Mouse (Mus musculus): Measurements from ENCODE around the gene Igsf21.

The Igsf21 gene

DNA sequence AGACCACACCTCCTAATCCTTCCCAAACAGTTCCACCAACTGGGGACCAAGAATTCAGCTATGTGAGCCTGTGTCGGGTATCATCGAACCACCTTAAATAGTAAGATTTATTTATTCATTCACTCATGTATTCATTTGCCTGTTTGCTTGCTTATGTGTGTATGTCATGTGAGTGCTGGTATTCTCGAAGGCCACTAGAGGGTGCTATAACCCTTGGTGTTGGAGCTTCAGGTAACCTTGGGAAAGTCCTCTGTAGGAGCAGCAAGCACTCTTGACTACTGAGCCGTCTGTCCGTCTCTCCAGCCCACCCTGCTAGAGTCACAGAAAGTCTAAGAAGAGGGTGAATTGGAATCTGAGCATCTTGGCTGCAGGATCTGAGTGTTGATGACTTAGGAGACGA, 103.4 kb downstream of the Igsf21 start:
- no peak for DNase-seq

DNA sequence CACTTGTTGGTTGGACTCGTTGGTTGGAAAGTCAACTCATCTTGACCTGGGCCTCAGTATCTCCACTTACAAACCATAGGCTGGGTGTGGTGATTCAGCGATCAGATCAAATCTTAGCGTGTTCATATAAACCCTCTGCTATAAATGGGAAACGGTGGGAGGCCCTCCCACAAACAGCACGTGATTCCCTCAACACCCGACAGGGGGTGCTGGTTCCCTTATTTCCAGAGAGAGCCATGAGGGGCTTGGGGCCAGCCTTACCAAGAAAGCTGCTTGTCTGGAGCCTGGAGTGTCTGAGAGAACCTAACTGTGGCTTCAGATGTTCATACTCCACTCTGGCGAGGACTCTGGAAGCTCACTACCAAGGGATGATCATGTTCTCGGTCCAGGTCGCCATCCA, 106.1 kb downstream of the Igsf21 start:
- no peak for DNase-seq

DNA sequence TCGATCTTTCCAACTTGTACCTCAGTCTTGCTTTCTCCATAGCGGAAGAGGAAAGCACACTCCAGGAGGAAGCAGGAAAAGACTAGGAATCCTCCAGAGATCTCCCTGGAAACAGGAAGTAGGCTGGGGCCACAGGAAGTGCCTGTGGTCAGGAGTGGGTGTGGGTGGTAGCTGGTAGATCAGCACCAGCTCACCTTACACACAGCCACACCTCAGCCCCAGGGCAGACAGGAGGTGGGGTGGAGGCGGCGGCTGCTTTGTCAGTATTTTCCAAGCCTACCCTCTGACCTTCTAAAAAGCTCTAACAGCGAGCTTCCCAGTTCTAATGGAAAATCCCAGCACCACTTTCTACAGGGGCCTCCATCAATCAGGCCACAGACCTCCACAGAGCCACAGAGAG, 107.7 kb downstream of the Igsf21 start:
- no peak for DNase-seq

DNA sequence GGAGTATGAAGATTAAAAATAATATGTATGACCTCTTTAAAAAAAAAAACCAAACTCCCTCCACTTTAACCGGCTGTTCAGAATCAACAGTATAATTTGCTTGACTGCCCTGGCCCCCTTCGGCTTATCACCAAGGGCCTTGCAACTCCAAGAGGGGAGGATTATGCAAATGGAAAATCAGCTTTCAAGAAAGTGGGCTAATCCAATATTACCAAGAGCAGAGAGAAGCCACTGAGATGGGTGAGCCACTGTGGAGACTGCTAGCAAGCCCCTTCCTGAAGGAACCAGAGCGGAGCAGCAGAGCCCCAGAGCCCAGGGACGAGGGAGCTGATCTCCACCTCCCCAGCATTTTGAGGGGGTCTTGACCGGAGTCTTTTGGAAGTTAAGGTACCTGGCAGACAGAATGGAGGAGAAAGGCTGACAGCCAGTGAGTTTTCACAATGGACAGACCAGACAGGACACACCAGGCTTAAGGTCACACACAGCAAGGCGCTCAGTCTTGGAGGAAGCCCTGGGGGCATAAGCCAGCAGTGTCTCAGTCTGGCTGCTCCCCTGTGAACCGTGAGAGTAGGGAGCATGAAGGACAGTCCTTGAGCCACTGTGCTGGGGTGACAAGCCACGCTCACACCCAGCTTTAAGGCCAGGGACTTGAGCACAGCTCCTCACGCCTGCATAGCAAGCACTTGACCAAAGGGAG, 114.8 kb downstream of the Igsf21 start:
- DNase-seq = no peak

DNA sequence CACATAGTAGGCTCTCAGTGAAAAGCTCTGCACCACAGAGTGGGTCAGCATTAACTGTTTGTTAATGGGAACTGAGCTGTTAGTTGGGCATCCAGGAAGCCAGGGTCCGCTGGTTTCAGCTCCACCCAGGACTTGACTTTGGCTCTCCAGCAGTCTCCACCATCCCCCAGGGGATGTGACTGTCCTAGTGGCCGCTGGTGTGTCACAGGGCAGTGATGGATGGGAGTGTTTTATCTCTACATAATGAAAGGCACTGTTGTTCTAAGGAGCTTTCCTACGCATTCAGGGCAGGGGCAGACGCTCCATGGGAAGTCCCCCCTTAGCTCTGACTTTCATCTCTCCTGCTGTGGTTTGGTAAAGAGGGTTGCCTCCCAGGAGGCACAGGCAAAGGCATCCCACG, 115.4 kb downstream of the Igsf21 start:
- DNase-seq = no peak

DNA sequence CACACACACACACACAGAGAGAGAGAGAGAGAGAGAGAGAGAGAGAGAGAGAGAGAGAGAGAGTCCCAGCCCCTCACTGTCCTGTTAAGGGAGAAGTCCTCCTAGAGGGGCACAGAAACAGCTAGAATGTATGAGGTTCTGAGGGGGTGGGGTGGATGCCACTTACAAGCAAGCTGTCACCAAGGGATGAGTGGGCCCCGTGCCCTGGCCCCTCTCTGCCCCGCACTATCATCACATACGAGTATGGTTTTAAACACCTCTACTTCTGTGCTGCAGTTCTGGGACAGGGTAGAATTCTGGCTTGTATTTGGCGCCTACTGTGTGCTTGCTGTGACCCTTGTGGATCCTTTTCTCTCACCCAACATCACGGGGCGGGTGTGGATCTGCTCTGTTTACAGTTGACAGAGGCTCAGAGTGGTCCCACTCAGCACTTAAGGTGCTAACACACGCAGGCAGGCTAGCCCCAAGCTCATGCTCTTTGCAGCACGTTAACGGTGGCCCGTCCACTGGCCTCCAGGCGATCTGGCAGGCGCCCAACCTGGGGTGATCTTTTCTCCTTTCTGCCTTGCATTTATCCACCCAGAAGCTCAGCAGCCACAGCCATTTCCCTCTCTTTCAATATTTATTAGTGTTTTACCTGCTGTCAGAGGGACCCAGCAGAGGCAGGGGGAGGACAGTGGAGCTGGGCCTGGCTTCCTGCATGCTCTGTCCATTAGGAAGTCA, 116.9 kb downstream of the Igsf21 start:
- no peak for DNase-seq

DNA sequence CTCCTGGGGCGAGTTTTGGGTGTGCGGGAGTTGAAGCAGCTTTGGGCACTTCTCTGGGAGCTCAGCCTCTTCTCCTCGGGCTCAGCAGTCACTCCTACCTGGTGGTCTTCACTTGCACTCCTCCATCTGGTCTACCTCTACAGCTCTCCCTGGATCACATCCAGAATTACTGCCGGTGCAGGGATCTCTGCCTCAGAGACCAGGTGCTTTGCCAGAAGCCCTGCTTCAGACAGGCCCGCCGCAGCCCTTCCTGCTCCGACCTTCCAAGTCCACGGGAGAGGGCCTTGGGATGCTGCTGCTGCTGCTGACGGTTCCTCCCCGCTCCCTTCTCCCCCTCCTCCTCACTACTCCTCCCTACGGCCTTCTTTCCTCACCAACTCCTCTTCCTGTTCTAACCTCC, 118.5 kb downstream of the Igsf21 start:
- no peak for DNase-seq

DNA sequence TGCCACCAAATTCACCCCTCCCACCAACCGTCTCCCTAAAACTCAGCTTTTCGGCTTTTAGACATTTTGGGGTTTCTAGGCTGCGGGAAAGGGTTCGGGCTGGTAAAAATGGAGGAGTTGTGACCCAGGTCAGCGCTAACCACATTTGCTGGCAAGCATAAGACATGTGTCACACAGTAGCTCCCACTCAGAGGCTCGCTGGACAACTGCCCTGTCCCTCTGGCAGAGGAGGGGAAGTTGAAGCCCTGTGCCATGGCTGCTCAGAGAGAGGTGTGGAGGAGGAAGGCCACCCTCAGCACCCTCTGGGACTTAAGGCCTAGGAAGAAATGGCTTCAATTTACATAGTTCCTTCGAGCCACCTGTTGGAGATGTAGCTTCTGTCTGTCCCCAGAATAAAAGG, 120.8 kb downstream of the Igsf21 start:
- DNase-seq = no peak

DNA sequence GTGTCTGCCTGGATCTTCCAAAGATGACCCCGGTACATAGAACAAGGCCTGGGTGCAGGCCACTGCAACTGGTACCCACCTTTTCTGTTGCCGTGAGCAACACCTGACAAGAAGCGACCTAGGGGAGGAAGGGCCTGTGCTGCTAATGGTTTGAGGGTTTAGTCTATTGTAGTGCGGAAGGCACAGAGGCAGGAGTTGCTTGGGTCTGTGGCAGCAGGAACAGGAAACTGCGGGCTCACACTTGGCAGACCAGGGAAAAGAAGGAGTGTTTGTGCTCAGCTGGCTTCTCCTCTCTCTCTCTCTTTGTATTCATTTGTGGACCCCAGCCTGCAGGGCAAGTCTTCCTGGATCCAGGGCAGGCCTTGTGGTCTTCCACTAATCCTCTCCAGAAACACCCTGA, 124.0 kb downstream of the Igsf21 start:
- no peak for DNase-seq

DNA sequence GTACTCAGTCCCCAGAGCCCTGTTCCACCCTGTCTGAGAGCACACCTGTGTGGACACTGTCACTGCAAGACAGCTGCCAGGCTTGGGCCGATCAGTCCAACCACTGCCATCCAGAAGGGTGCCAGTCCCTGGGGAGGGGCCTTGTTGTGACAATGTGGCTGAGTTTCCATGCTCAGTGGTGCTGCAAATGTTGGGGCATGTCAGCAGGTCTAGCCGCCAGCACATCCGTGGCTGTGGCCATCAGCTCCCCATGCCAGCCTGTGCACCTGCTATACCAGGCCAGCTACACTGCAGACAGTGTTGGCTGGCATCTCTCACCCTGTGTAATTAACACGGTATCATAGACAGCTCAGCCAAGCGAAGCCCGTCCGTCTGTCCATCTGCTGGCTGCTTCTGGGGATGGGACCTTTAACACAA, 129.3 kb downstream of the Igsf21 start:
- DNase-seq = peak; percentile 51

DNA sequence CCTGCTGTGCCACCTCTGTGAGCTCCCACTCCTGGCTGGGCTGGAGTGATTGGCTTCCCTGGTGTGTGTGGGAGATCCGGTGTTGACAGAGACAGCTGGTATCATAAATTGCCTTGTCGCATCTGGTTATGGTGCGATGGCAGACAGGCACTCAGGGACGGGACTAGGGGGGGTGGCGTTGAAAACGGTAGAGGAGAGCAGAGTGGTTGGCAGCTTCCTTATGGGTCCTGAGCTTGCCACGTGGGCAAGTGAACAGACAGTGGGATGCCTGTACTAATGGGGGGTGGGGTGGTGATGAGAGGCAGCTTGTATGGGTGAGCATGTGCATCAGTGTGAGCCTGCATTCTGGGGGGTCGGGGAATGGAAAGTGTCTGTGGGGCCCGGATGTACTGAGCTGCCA, 130.8 kb downstream of the Igsf21 start:
- DNase-seq = no peak

DNA sequence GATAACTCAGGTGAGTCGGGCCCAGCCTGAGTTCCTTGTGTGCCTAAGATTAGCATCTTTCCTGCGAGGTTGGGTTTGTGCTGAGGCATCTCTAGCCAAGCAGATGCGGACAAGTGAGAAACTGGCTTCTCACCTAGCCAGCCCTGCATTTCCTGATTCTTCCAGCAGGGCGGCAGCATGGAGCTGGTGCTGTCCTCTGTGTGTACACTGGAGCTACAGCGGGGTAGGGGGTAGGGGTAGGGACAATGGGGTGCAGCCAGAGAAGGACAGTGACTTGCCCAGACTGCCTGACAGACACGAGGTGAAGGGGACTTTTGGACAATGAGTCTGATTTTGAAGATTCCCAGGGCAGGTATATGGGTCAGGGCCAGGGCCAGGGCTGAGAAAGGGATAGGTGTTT, 131.5 kb downstream of the Igsf21 start:
- no peak for DNase-seq

DNA sequence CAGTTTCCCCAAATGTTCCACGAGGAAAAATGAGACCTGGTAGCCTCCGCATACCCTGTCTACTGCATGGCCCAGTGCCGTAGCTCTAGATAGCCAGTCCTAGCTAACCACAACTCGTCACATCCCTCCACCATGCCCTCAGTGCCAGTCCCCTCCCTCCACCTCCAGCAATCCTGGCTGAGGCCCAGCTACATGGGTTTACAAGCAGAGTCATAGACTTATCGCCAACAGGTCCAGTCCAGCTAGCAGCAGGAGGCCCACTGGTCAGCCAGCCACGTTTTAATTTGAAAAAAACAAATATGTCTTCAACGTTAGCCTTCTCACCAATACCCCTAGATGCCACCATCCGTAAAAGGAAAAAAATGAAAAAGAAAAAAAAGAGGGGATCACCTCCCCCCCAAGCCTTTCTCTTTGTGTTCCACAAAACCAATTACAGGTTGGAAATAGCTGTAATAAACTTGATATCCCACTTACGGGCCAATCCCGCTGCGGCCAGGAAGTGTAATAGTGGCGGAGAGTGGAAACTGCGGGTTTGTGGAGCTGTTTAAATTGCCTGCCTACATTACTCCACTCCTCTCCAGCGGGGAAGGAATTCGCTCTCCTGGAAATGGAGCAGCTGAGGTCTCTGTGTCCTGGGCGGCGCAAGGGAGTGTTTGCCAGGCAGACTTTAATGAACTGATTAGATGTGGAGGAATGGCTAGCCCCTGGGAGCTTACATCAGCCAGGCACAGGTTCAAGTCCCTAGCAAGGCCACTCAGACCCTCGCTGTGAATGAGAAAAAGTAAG, 132.7 kb downstream of the Igsf21 start:
- DNase-seq = no peak

DNA sequence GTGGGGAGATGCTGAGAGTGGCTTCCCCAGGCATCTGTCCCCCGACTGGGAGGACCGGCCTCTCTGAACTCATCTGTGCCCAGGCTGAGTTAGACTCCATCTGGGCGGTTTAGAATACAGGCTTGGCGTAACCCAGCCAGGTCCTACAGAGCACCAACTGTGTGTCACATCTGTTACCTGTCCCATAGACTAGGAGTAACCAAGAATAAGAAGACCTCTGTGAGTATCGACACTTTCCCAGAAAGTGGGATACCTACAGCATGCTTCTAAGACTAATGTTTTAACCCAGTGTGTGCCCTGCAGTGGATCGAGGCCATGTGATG, 137.0 kb downstream of the Igsf21 start:
- no peak for DNase-seq

DNA sequence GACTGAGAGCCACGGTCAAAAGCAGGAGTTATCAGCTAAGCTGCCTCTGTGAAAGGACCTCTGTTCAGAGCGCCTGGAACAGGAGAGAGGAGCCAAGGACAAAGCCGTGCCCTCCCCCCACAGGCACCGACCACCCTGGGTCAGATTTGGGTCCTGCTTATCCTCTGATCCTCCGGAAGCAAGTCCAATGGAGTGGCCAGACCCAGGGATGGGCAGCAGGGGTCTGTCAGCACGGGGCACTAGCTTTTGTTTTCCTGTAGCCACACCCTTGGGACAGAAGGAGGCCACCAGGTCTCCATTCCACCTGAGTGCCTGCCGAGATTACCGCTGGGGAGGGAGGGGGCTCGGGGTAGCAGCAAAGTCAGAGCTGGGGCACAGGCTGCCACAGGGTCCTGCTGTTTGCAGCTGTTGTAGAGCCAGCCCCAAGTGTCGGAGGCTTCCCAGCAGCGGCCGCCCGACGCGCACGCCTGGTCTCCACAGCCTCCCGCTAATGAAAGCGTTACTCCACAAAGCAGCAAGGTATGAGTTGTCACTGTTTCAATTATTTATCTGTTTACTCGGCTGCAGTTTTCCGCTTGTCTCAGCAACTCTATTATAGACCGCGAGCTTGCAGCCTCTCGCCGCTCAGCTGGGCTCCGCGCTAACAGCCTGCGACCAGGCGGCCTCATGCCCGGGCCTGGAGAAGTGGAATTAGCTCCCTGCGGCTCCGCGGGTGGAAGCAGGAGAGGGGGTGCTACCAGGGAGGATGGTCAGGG, 137.5 kb downstream of the Igsf21 start:
- DNase-seq = peak; percentile 50

DNA sequence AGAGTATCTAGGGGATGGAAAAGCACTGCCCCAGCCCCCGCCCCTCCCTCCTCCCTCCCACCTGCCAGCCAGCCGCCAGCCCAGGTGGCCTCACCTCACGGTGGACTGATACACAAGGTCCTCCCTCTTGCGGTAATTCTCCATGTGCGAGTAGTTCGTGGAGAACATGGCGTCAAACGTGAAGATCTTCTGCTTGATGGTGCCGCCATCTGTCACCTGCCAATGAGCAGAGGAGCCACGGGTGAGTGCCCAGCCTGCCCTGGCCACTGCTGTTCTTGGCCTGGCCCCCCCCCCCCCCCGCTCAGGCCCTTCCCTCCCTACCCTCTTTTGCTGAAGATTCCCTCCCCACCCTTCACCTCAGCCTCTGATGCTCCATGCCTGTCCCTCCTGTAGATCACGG, 139.4 kb downstream of the Igsf21 start:
- no peak for DNase-seq

DNA sequence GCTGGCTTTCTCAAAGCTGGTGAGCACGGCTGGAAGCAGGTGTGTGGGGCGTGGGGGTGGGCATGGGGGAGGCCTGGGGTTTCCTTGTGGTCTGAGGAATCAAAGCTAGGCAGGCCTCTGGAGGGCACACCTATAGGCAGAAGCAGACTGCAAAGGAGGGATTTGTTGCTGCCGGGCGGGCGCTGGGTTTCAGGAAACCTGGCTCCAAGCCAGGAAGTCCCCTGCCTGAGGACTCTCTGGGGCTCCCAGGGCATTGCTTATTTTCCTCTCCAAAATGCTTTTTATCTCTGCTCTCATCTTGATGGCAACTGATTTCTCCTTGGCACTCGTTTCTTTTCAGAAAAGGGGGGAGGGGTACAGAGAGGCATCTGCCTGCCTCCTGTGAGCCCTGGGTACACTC, 141.8 kb downstream of the Igsf21 start:
- DNase-seq = no peak

DNA sequence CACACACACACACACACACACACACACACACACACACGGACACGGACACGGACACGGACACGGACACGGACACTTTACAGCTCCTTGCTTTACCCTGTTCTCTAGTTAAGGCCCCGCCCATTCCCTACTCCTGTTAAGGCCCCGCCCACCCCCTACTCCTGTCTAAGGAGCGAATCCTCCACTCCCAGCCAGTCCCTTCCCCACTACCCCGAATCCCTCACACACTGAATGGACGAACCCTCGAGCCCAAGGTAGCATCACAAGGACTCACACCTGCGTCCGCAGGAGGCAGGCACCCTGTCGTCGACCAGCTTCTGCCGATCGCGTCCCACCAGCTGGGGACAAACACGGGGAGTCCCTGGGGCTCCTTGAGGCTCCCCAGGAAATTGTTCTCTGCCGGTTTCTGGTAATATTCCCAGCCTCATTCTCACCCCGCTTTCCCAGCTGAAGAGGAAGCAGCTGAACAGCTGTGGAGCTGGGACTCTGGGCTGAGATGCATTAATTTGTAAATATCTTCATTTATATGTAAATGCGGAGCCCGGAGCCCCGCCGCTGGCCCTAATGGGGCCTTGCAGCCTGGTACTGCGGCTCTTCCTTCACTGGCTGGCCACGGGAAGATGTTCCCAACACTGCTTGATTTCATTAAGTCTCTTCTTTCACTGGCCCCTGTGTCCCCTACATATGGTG, 143.1 kb downstream of the Igsf21 start:
- no peak for DNase-seq

DNA sequence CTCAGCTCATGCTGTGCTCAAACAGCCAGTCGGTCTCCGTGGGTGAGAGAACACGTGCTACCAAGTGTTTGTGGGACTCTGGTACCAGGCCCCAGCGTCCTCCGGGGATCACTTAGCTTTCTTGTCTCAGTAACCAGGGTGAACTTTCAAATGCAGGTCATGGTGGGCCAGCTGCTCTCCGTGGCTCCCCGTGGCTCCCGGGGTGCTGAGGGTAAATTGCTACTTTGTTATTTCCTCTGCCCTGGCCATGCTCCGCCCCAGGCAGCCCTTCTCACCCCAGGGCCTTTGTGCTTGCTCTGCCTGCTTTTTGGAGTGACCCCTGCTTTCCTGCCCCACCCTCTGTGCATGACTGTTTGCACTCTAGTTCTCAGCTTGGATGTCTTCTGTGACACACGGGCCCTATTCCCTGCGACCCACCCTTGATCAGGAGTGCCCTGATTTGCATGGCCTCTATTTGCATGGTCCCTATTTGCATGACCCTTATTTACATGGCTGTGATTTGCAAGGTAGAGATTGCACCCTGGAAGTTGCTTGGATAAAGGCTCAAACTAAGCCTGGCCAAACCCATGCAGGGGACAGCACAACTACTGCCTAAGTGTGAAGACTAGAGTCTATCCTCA, 143.9 kb downstream of the Igsf21 start:
- DNase-seq = no peak

DNA sequence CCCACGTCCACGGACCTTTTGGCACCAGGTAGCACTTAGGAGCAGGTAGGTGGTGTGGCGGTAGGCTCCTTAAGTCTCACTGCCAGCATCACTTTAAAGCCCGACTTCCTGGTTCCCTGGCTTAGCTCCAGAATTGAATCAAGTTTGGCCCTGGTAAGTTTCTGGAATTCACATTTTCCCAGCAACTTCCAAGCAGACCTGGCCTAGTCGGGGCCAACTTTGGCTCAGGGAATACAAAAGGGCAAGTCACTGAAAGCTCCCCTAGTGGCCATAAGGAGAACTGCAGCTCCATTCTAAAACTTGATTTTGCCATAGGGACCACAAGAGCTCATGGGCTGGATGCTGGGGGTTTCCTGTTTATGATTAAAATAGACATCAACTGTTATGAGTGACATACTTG, 145.5 kb downstream of the Igsf21 start:
- no peak for DNase-seq

DNA sequence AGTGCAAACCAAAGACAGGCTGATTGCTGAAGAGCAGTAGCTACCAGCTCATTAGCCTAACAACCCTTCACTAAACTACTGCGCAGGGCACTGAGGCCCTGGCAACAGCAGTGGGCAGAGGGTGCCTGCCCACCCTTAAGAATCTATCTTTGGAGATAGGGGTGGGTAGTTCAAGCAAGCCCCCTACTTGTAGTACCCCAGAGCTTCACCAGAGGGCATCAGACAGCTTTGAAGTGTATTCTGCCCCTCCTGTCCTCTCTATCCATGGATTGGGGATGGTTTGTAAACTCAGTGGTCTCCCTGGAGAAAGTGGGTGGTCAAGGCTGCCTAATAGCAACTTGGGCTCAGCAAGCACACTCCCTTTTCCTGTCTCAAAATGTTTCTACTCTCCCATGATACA, 146.4 kb downstream of the Igsf21 start:
- no peak for DNase-seq

DNA sequence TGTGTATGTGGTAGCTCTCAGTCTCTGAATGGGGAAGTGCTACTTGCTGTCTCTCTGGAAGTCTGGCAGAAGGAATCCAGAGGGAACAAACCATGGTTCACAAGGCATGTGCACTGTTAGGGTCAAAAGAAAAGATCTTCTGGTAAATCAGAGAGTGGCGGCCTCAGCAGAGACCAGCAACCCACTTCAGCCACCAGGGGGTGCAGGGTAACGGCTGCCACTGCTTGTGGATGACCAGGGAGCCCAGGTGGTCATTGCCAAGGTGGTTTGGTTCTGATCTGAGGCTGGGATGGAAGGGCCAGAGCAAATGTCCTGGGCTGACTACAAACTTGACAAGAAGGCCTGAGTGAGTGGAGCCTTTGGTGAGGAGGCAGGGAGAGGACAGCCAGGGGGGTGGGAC, 150.3 kb downstream of the Igsf21 start:
- no peak for DNase-seq
